Mouse (Mus musculus): ENCODE measurements around the gene Plxnb1. TPM values are rescaled to one million over a fixed set of nuclear protein-coding genes. Genes with fewer than 3 reads are reported as not detected.
A peak's percentile ranks its signal among the peaks of the same experiment; 100 is the strongest.

Gene Plxnb1
- polyA plus RNA-seq (2014; fragmentation: Nextera tagmentation; extraction: Ambion mirVana) = 5.8 and 7.4 TPM in 2 replicates

- WGBS = under 1% methylated on average over 99 of the region's 102 CpGs
- peak within 1 kb of the TSS; percentile 65 for H3K4me2 ChIP-seq
- peak within 1 kb of the TSS; percentile 69 for H3K9ac ChIP-seq (ENCODE audit: low read depth, low read length)
- DNase-seq (ENCODE audit: low spot score) (peak; percentile 76), ATAC-seq (replicated peaks; ENCODE audit: low FRiP score) (peak; percentile 24)
- peak within 1 kb of the TSS; percentile 61 for H3K4me3 ChIP-seq (ENCODE audit: low read depth, low read length)
- H3K36me3 ChIP-seq (ENCODE audit: control insufficient read depth, insufficient read depth, low read length) = peaks cover 2% of the 10 kb centered on the region; the same call in 1 of the 2 replicates
- H3K4me1 ChIP-seq (replicated peaks; ENCODE audit: control insufficient read depth, insufficient read depth, low read length) = peaks cover 21% of the 10 kb centered on the region
- no peaks in the 10 kb centered on the region for H3K9me3 ChIP-seq (ENCODE audit: control insufficient read depth, low read length)
- H3K27me3 ChIP-seq (replicated peaks; ENCODE audit: control insufficient read depth, insufficient read depth, low read length) = peaks cover 35% of the 10 kb centered on the region
- H3K27ac ChIP-seq (ENCODE audit: low read depth, low read length) = peak within 1 kb of the TSS; percentile 91
Measured at GRCm38 (mm10) chr9:109095137-109095982, at the start of gene Plxnb1. Gene Plxnb1, plus strand, starts transcription at chr9:109095389.

GRCm38 (mm10) chr9:109046306-109046705 lies 48.9 kb upstream of the Plxnb1 start:
- Histone ChIP-seq H3K27ac (ENCODE audit: low read depth, low read length) (no peak overlapping the region), H3K9me3 (ENCODE audit: control insufficient read depth, low read length) (no peaks in the 10 kb centered on the region), H3K27me3 (replicated peaks; ENCODE audit: control insufficient read depth, insufficient read depth, low read length) (no peaks in the 10 kb centered on the region), H3K4me1 (replicated peaks; ENCODE audit: control insufficient read depth, insufficient read depth, low read length) (no peaks in the 10 kb centered on the region), H3K4me3 (ENCODE audit: low read depth, low read length) (no peak overlapping the region), H3K4me2 (no peak overlapping the region), H3K36me3 (ENCODE audit: control insufficient read depth, insufficient read depth, low read length) (no peaks in the 10 kb centered on the region), H3K9ac (ENCODE audit: low read depth, low read length) (no peak overlapping the region)
- no peak for DNase-seq (ENCODE audit: low spot score)
- ATAC-seq (replicated peaks; ENCODE audit: low FRiP score) = peak; percentile 34; the same call in 1 of the 2 replicates
- WGBS = 35% methylated on average over 5 of the region's 5 CpGs

- Histone ChIP-seq H3K9me3 (ENCODE audit: control insufficient read depth, low read length) (no peaks in the 10 kb centered on the region), H3K4me1 (replicated peaks; ENCODE audit: control insufficient read depth, insufficient read depth, low read length) (peaks cover under 1% of the 10 kb centered on the region; the same call in 1 of the 2 replicates), H3K36me3 (ENCODE audit: control insufficient read depth, insufficient read depth, low read length) (peaks cover 3% of the 10 kb centered on the region; the same call in 1 of the 2 replicates), H3K4me3 (ENCODE audit: low read depth, low read length) (no peak overlapping the region), H3K9ac (ENCODE audit: low read depth, low read length) (no peak overlapping the region), H3K27ac (ENCODE audit: low read depth, low read length) (no peak overlapping the region), H3K27me3 (replicated peaks; ENCODE audit: control insufficient read depth, insufficient read depth, low read length) (no peaks in the 10 kb centered on the region), H3K4me2 (no peak overlapping the region)
- ATAC-seq (replicated peaks; ENCODE audit: low FRiP score) (no peak), DNase-seq (ENCODE audit: low spot score) (no peak)
- 75% methylated on average over 7 of the region's 7 CpGs for WGBS
Measured at GRCm38 (mm10) chr9:109049316-109049715, 45.9 kb upstream of the Plxnb1 start.

DNA sequence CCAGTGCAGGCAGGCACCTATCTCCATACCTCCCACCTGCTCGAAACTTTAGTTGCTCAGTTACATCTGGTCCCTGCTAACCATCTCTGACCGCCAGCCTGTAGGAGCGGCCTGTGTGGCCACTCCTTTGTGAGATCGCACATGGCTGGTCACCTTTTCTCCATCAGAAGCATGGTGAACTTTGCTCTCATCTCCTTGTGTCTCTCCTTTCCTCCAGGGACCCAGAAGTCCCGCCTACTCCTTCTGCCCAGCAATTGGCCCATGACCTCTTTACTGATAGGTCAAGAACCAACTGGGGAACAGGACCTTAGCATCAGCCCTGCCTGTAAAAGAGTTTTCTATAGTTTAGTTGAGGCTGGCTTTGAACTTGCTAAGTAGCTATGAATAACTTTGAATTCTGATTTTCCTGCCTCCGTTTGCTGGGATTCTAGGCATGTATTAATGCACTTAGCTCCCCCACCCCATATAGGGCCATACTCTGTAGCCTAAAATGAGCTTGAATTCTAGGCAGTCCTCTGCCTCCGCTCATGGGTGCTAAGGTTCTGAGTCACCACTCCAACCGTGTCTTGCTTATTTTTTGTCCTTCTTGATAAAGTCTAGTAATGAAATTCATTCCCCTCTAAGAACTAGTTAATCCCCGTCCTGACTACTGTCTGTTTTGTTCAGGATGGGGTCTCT lies 45.1 kb upstream of the Plxnb1 start:
- no peak overlapping the region for H3K9ac ChIP-seq (ENCODE audit: low read depth, low read length)
- H3K4me3 ChIP-seq (ENCODE audit: low read depth, low read length) = no peak overlapping the region
- no peak overlapping the region for H3K27ac ChIP-seq (ENCODE audit: low read depth, low read length)
- ATAC-seq (replicated peaks; ENCODE audit: low FRiP score) (no peak), DNase-seq (ENCODE audit: low spot score) (no peak)
- H3K4me2 ChIP-seq = no peak overlapping the region
- H3K27me3 ChIP-seq (replicated peaks; ENCODE audit: control insufficient read depth, insufficient read depth, low read length) = no peaks in the 10 kb centered on the region
- 78% methylated on average over 9 of the region's 9 CpGs for WGBS
- peaks cover 3% of the 10 kb centered on the region; the same call in 1 of the 2 replicates for H3K36me3 ChIP-seq (ENCODE audit: control insufficient read depth, insufficient read depth, low read length)
- H3K4me1 ChIP-seq (replicated peaks; ENCODE audit: control insufficient read depth, insufficient read depth, low read length) = peaks cover 6% of the 10 kb centered on the region
- no peaks in the 10 kb centered on the region for H3K9me3 ChIP-seq (ENCODE audit: control insufficient read depth, low read length)

GRCm38 (mm10) chr9:109050674-109050997 lies 44.6 kb upstream of the Plxnb1 start:
- no peak overlapping the region for H3K9ac ChIP-seq (ENCODE audit: low read depth, low read length)
- ATAC-seq (replicated peaks; ENCODE audit: low FRiP score) = no peak
- H3K27ac ChIP-seq (ENCODE audit: low read depth, low read length) = no peak overlapping the region
- H3K4me3 ChIP-seq (ENCODE audit: low read depth, low read length) = no peak overlapping the region
- H3K4me2 ChIP-seq = no peak overlapping the region
- no peaks in the 10 kb centered on the region for H3K27me3 ChIP-seq (replicated peaks; ENCODE audit: control insufficient read depth, insufficient read depth, low read length)
- no peak for DNase-seq (ENCODE audit: low spot score)
- H3K36me3 ChIP-seq (ENCODE audit: control insufficient read depth, insufficient read depth, low read length) = peaks cover 3% of the 10 kb centered on the region; the same call in 1 of the 2 replicates
- WGBS = 74% methylated on average over 3 of the region's 3 CpGs
- no peaks in the 10 kb centered on the region for H3K9me3 ChIP-seq (ENCODE audit: control insufficient read depth, low read length)
- peaks cover 11% of the 10 kb centered on the region for H3K4me1 ChIP-seq (replicated peaks; ENCODE audit: control insufficient read depth, insufficient read depth, low read length)

- Histone ChIP-seq H3K9ac (ENCODE audit: low read depth, low read length) (no peak overlapping the region), H3K36me3 (ENCODE audit: control insufficient read depth, insufficient read depth, low read length) (peaks cover 5% of the 10 kb centered on the region; the same call in 1 of the 2 replicates), H3K9me3 (ENCODE audit: control insufficient read depth, low read length) (no peaks in the 10 kb centered on the region), H3K27ac (ENCODE audit: low read depth, low read length) (no peak overlapping the region), H3K4me3 (ENCODE audit: low read depth, low read length) (no peak overlapping the region), H3K4me1 (replicated peaks; ENCODE audit: control insufficient read depth, insufficient read depth, low read length) (peaks cover 11% of the 10 kb centered on the region), H3K27me3 (replicated peaks; ENCODE audit: control insufficient read depth, insufficient read depth, low read length) (no peaks in the 10 kb centered on the region), H3K4me2 (no peak overlapping the region)
- DNase-seq (ENCODE audit: low spot score) (no peak), ATAC-seq (replicated peaks; ENCODE audit: low FRiP score) (no peak)
- 77% methylated on average over 13 of the region's 13 CpGs for WGBS
Measured at GRCm38 (mm10) chr9:109051011-109051501, 44.1 kb upstream of the Plxnb1 start.

- no peaks in the 10 kb centered on the region for H3K27me3 ChIP-seq (replicated peaks; ENCODE audit: control insufficient read depth, insufficient read depth, low read length)
- WGBS = 88% methylated on average over 10 of the region's 10 CpGs
- no peak overlapping the region for H3K4me2 ChIP-seq
- H3K36me3 ChIP-seq (ENCODE audit: control insufficient read depth, insufficient read depth, low read length) = peaks cover 8% of the 10 kb centered on the region; the same call in 1 of the 2 replicates
- DNase-seq (ENCODE audit: low spot score) (no peak), ATAC-seq (replicated peaks; ENCODE audit: low FRiP score) (no peak)
- H3K27ac ChIP-seq (ENCODE audit: low read depth, low read length) = no peak overlapping the region
- no peak overlapping the region for H3K4me3 ChIP-seq (ENCODE audit: low read depth, low read length)
- H3K4me1 ChIP-seq (replicated peaks; ENCODE audit: control insufficient read depth, insufficient read depth, low read length) = peaks cover 11% of the 10 kb centered on the region
- H3K9ac ChIP-seq (ENCODE audit: low read depth, low read length) = no peak overlapping the region
- H3K9me3 ChIP-seq (ENCODE audit: control insufficient read depth, low read length) = no peaks in the 10 kb centered on the region
Measured at GRCm38 (mm10) chr9:109051651-109052489, 43.3 kb upstream of the Plxnb1 start.
